8 mouse cellular contexts compared by ENCODE assay signal in the genomic region with DNA sequence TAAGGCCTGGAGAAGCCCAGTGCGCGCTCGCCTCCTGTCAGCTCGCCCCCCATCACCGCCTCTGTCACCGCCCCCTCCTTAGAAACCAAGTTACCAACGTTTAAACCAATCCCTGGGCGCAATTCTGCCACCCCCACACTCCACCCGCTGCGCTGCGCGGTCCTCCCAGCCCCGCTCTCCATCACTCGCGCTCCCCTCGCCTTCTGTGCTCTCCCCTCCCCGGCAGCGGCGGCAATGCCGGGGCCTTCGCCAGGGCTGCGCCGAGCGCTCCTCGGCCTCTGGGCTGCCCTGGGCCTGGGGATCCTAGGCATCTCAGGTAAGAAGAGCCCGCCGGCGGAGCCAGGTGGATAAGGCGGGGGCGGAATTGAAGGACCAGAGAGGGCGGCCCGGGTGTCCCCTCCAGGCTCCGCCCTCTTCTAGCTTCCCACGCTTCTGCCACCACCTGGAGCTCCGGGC. TPM values are rescaled to one million over a fixed set of nuclear protein-coding genes. Genes with fewer than 3 reads are reported as not detected.
DNase-seq lines count a peak whose midpoint lies in the region; ATAC-seq and TF ChIP-seq lines count a peak whose summit lies in the region.

A gene (plus strand): TSS at position 178 of the 456 bp plus-strand sequence.

- TF ChIP-seq EP300 in stomach, postnatal 0 days (optimal IDR thresholded peaks at IDR 0.05): no peak

- H3K4me3 ChIP-seq in heart, embryonic 15.5 days: peak within 1 kb of the TSS; percentile 59
- peak within 1 kb of the TSS; percentile 46 for H3K4me3 ChIP-seq in midbrain, embryonic 12.5 days
- H3K4me3 ChIP-seq in stomach, postnatal 0 days (ENCODE audit: low read depth, low read length): peak within 1 kb of the TSS; percentile 52

- no peaks in the 10 kb centered on the region for H3K9me3 ChIP-seq in heart, embryonic 15.5 days (replicated peaks)
- H3K9me3 ChIP-seq in midbrain, embryonic 12.5 days: no peaks in the 10 kb centered on the region
- H3K9me3 ChIP-seq in stomach, postnatal 0 days (ENCODE audit: control insufficient read depth, low read length): no peaks in the 10 kb centered on the region

- peak; percentile 34 for DNase-seq in adrenal gland, postnatal 10 days
- DNase-seq in adrenal gland, adult 18-20 months (ENCODE audit: low spot score in 2 of 2): no peak
- peak; percentile 29 for DNase-seq in retina, embryonic 14.5 days (ENCODE audit: low spot score)
- no peak for DNase-seq in retina, postnatal 1 day
- DNase-seq in left cerebral cortex, adult 11 months (ENCODE audit: low spot score): peak; percentile 82
- peak; percentile 32 for DNase-seq in stomach, postnatal 0 days (ENCODE audit: low spot score)

- peak within 1 kb of the TSS; percentile 64 for H3K27ac ChIP-seq in heart, embryonic 15.5 days
- H3K27ac ChIP-seq in midbrain, embryonic 12.5 days (replicated peaks): no peak within 1 kb of the TSS
- peak within 1 kb of the TSS; percentile 53; the same call in 1 of the 2 replicates for H3K27ac ChIP-seq in stomach, postnatal 0 days (replicated peaks)

- H3K4me1 ChIP-seq in heart, embryonic 15.5 days (replicated peaks): peaks cover 63% of the 10 kb centered on the region
- peaks cover 38% of the 10 kb centered on the region for H3K4me1 ChIP-seq in midbrain, embryonic 12.5 days
- 0 out of 2 replicates have a peak, but pooled peaks cover 3% of the 10 kb centered on the region for H3K4me1 ChIP-seq in stomach, postnatal 0 days (replicated peaks; ENCODE audit: control insufficient read depth, insufficient read depth)

- H3K4me2 ChIP-seq in heart, embryonic 15.5 days: peak within 1 kb of the TSS; percentile 98
- H3K4me2 ChIP-seq in midbrain, embryonic 12.5 days (replicated peaks): peak within 1 kb of the TSS; percentile 75
- peak within 1 kb of the TSS; percentile 95 for H3K4me2 ChIP-seq in stomach, postnatal 0 days (replicated peaks; ENCODE audit: low read depth)

- peaks cover 54% of the 10 kb centered on the region for H3K27me3 ChIP-seq in heart, embryonic 15.5 days
- peaks cover 99% of the 10 kb centered on the region for H3K27me3 ChIP-seq in midbrain, embryonic 12.5 days
- H3K27me3 ChIP-seq in stomach, postnatal 0 days (ENCODE audit: control insufficient read depth, insufficient read depth, low read length): peaks cover 25% of the 10 kb centered on the region

- H3K36me3 ChIP-seq in heart, embryonic 15.5 days: no peaks in the 10 kb centered on the region
- H3K36me3 ChIP-seq in midbrain, embryonic 12.5 days: no peaks in the 10 kb centered on the region
- H3K36me3 ChIP-seq in stomach, postnatal 0 days (ENCODE audit: control insufficient read depth, insufficient read depth, low read length): no peaks in the 10 kb centered on the region

- under 1% methylated on average over 33 of the region's 35 CpGs for WGBS in heart, embryonic 15.5 days
- WGBS in midbrain, embryonic 12.5 days: under 1% methylated on average over 35 of the region's 35 CpGs
- under 1% methylated on average over 31 of the region's 35 CpGs for WGBS in stomach, postnatal 0 days

- no peak for TF ChIP-seq CTCF in stomach, postnatal 0 days (IDR thresholded peaks at IDR 0.05; ENCODE audit: low read depth)

- no peak for ATAC-seq in heart, embryonic 15.5 days (replicated peaks; ENCODE audit: insufficient number of reproducible peaks, insufficient read depth, low FRiP score, low read depth)
- ATAC-seq in midbrain, embryonic 12.5 days (ENCODE audit: low FRiP score, low read depth): peak; percentile 31
- no peak for ATAC-seq in stomach, postnatal 0 days (ENCODE audit: low FRiP score, low TSS enrichment)

- H3K9ac ChIP-seq in heart, embryonic 15.5 days: peak within 1 kb of the TSS; percentile 47
- H3K9ac ChIP-seq in midbrain, embryonic 12.5 days (replicated peaks): peak within 1 kb of the TSS; percentile 50
- peak within 1 kb of the TSS; percentile 55 for H3K9ac ChIP-seq in stomach, postnatal 0 days (ENCODE audit: low read length)

RNA-seq across cellular contexts. Expression of the gene that starts here (rescaled TPM):
- under 1 TPM; 0.51 to 0.67 TPM for total RNA-seq in adrenal gland, postnatal 10 days (2021)
- total RNA-seq in adrenal gland, adult 18-20 months (2021): under 1 TPM; 0.13 to 0.23 TPM
- 0.04 and 0.13 TPM in 2 replicates for polyA plus RNA-seq in heart, embryonic 15.5 days (2015; fragmentation: Nextera tagmentation; extraction: Ambion mirVana)
- 0.08 TPM in 1 of 2 replicates, not detected in the other for polyA plus RNA-seq in midbrain, embryonic 12.5 days (2016; fragmentation: Nextera tagmentation; extraction: Ambion mirVana)
- polyA plus RNA-seq in stomach, postnatal 0 days (2015; fragmentation: Nextera tagmentation; extraction: Ambion mirVana): 0.15 and 0.27 TPM in 2 replicates

Comparison
In these comparisons a context has a peak if more than half of its experiments do, and no peak if none do; other contexts are left out.
1. DNase-seq: peak in retina, embryonic 14.5 days (single experiment) and left cerebral cortex, adult 11 months (single experiment); none in adrenal gland, adult 18-20 months (0 of 2) and retina, postnatal 1 day (single experiment).
2. Peak in DNase-seq in adrenal gland, postnatal 10 days; RNA of the gene not detected or under 1 TPM.
3. Peak in ATAC-seq, H3K4me3 ChIP-seq, H3K9ac ChIP-seq and H3K4me2 ChIP-seq in midbrain, embryonic 12.5 days; RNA of the gene not detected or under 1 TPM.
4. Peak in DNase-seq, H3K4me3 ChIP-seq, H3K27ac ChIP-seq, H3K9ac ChIP-seq and H3K4me2 ChIP-seq in stomach, postnatal 0 days; RNA of the gene not detected or under 1 TPM.
5. Peak in every context shown above with its lines, with median percentiles within 50 percentile points of each other: H3K4me2 ChIP-seq, H3K4me3 ChIP-seq and H3K9ac ChIP-seq.